Mouse (Mus musculus) forebrain, embryonic 16.5 days (tissue): ENCODE measurements around the gene Ttll1. TPM values are rescaled to one million over a fixed set of nuclear protein-coding genes. Genes with fewer than 3 reads are reported as not detected.
A peak's percentile ranks its signal among the peaks of the same experiment; 100 is the strongest.

Experiments
- ATAC-seq: fragments of 200-750 bp; cut with Nextera tagmentation; 2 replicates; pipeline ENCODE4 v1.8.0; 2017; ENCODE audit warnings: mild to moderate bottlenecking, moderate library complexity
- H3K27ac ChIP-seq: fragments of 300-500 bp; sonication (generic); 2 replicates; pipeline ENCODE4 v1.5.1; 2014; ENCODE audit warnings: low read length, control low read depth
- H3K27me3 ChIP-seq: fragments of 300-500 bp; sonication (generic); replicated peaks from 2 replicates; pipeline ENCODE4 v1.6.1; 2014; ENCODE audit warnings: low read length; ENCODE audit not compliant: control insufficient read depth, insufficient read depth
- H3K36me3 ChIP-seq: fragments of 300-500 bp; sonication (generic); 2 replicates; pipeline ENCODE4 v1.6.1; 2014; ENCODE audit not compliant: control insufficient read depth, insufficient read depth
- H3K4me1 ChIP-seq: fragments of 300-500 bp; sonication (generic); replicated peaks from 2 replicates; pipeline ENCODE4 v1.6.1; 2014; ENCODE audit warnings: low read length; ENCODE audit not compliant: control insufficient read depth, insufficient read depth
- H3K4me2 ChIP-seq: fragments of 300-500 bp; sonication (generic); 2 replicates; pipeline ENCODE4 v1.6.1; 2014; ENCODE audit warnings: mild to moderate bottlenecking, low read length, control low read depth
- H3K4me3 ChIP-seq: fragments of 300-500 bp; sonication (generic); replicated peaks from 2 replicates; pipeline ENCODE4 v1.5.1; 2014; ENCODE audit warnings: mild to moderate bottlenecking, low read length, control low read depth
- H3K9ac ChIP-seq: fragments of 300-500 bp; sonication (generic); replicated peaks from 2 replicates; pipeline ENCODE4 v1.6.1; 2014; ENCODE audit warnings: low read depth, low read length, control low read depth
- H3K9me3 ChIP-seq: fragments of 300-500 bp; sonication (generic); 2 replicates; pipeline ENCODE4 v1.6.1; 2016; ENCODE audit warnings: low read length; ENCODE audit not compliant: control insufficient read depth
- WGBS: fragments of 180-500 bp; shearing (Covaris S2); extraction: QIAGEN DNeasy Blood & Tissue Kit; methylation state at CpG from one replicate; pipeline ENCODE4 v1.1.7; 2014; 5-methylcytosine and 5-hydroxymethylcytosine counted together
- polyA plus RNA-seq: library from polyadenylated mRNA; unstranded; fragments of >200 nt; fragmentation: Nextera tagmentation; extraction: Ambion mirVana; gene quantifications from 2 replicates; pipeline ENCODE4 v1.2.1, GENCODE M21; 2015

Ttll1 gene
- 107 and 114 TPM in 2 replicates for polyA plus RNA-seq

GRCm38 (mm10) chr15:83510805-83511405, at the start of gene Ttll1:
Ttll1 (minus strand) TSS chr15:83510893.
- H3K36me3 ChIP-seq, result no peaks in the 10 kb centered on the region
- H3K9ac ChIP-seq, result peak within 1 kb of the TSS; percentile 67
- peaks cover 23% of the 10 kb centered on the region for H3K4me1 ChIP-seq
- peak; percentile 98 for ATAC-seq
- peak within 1 kb of the TSS; percentile 52 for H3K4me2 ChIP-seq
- WGBS, result 12% methylated on average over 41 of the region's 41 CpGs
- peak within 1 kb of the TSS; percentile 54 for H3K4me3 ChIP-seq
- no peaks in the 10 kb centered on the region for H3K27me3 ChIP-seq
- no peaks in the 10 kb centered on the region for H3K9me3 ChIP-seq
- H3K27ac ChIP-seq, result peak within 1 kb of the TSS; percentile 91

GRCm38 (mm10) chr15:83555161-83555974, 44.7 kb upstream of the Ttll1 start:
- Histone ChIP-seq H3K9me3 (no peaks in the 10 kb centered on the region), H3K27ac (peak overlapping the region; percentile 95), H3K4me2 (peak overlapping the region; percentile 88), H3K4me1 (peaks cover 11% of the 10 kb centered on the region), H3K36me3 (0 out of 2 replicates have a peak, but pooled peaks cover 2% of the 10 kb centered on the region), H3K9ac (peak overlapping the region; percentile 96), H3K27me3 (no peaks in the 10 kb centered on the region), H3K4me3 (peak overlapping the region; percentile 88)
- under 1% methylated on average over 72 of the region's 74 CpGs for WGBS
- peak; percentile 95 for ATAC-seq

GRCm38 (mm10) chr15:83553831-83554230, 43.1 kb upstream of the Ttll1 start:
- Histone ChIP-seq H3K4me2 (no peak overlapping the region), H3K9ac (no peak overlapping the region), H3K9me3 (no peaks in the 10 kb centered on the region), H3K36me3 (0 out of 2 replicates have a peak, but pooled peaks cover 2% of the 10 kb centered on the region), H3K4me1 (peaks cover 11% of the 10 kb centered on the region), H3K4me3 (no peak overlapping the region), H3K27me3 (no peaks in the 10 kb centered on the region), H3K27ac (no peak overlapping the region)
- no peak for ATAC-seq

DNA sequence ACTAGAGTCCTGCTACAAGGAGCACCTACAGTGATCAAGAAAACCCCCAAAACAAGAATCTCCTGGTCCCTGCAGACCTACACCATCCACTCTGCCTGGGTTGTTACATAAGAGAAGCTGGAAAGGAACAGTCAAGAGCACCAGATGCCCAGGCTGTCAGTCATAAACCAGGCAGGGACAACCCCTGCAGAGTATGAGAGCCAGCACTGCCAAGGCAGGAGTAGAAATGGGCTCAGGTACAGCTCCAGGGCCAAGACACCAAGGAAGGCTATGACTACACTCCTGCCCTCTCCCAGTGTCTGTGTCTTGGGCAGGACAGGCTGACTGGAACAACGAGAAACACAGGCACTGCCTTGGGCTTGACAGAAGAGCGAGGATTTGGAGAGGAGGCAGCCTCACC, 39.4 kb upstream of the Ttll1 start:
- H3K27me3 ChIP-seq, result no peaks in the 10 kb centered on the region
- H3K4me3 ChIP-seq, result no peak overlapping the region
- peaks cover 11% of the 10 kb centered on the region for H3K36me3 ChIP-seq
- peaks cover 6% of the 10 kb centered on the region; the same call in 1 of the 2 replicates for H3K4me1 ChIP-seq
- no peaks in the 10 kb centered on the region for H3K9me3 ChIP-seq
- no peak overlapping the region for H3K27ac ChIP-seq
- WGBS, result 81% methylated on average over 2 of the region's 2 CpGs
- no peak for ATAC-seq
- H3K4me2 ChIP-seq, result no peak overlapping the region
- no peak overlapping the region for H3K9ac ChIP-seq

DNA sequence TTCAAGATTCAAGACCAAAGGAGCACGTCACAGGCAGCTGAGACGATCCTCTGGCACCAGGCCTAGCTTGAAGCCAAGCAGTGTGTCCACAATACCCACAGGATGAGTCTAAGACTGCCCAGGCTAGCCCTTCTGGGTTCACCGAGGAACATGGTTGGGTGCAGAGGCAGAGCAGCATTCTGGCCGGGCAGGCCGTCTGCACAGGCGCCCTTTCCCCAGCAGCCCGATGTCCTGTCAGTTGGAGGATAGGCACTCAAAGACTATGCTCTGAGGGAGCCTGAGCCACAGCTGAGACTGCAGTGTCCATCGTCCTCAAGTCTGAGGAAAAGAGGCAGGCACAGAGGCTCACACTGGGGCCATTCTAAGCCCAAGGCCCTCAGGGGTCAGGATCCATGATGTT, 36.5 kb upstream of the Ttll1 start:
- no peaks in the 10 kb centered on the region for H3K4me1 ChIP-seq
- H3K27me3 ChIP-seq, result no peaks in the 10 kb centered on the region
- H3K9me3 ChIP-seq, result no peaks in the 10 kb centered on the region
- peaks cover 11% of the 10 kb centered on the region for H3K36me3 ChIP-seq
- no peak for ATAC-seq
- no peak overlapping the region for H3K27ac ChIP-seq
- 92% methylated on average over 8 of the region's 8 CpGs for WGBS
- H3K9ac ChIP-seq, result no peak overlapping the region
- no peak overlapping the region for H3K4me3 ChIP-seq
- H3K4me2 ChIP-seq, result no peak overlapping the region

DNA sequence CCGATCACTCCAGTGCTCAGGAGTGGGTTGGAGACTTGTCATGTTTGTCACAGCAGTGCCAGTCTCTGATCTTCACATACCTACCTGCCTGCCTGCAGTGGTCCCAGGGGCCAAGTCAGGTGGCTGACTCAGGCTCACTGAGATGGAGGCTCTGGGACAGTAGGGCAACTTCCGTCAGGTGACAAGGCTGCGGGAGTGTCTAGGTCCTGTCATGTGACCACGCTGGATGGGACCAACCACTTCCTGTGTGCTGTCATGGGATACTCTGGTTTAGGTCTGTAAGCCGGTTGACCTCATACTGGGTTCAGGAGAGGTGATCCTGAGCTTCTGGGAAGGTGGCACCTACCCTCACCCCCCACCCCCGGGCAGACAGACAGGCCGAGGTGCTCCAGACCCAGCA, 35.3 kb upstream of the Ttll1 start:
- Histone ChIP-seq H3K9me3 (no peaks in the 10 kb centered on the region), H3K9ac (no peak overlapping the region), H3K4me1 (no peaks in the 10 kb centered on the region), H3K27ac (no peak overlapping the region), H3K36me3 (peaks cover 11% of the 10 kb centered on the region), H3K4me3 (no peak overlapping the region), H3K4me2 (no peak overlapping the region), H3K27me3 (no peaks in the 10 kb centered on the region)
- no peak for ATAC-seq
- 94% methylated on average over 7 of the region's 7 CpGs for WGBS

DNA sequence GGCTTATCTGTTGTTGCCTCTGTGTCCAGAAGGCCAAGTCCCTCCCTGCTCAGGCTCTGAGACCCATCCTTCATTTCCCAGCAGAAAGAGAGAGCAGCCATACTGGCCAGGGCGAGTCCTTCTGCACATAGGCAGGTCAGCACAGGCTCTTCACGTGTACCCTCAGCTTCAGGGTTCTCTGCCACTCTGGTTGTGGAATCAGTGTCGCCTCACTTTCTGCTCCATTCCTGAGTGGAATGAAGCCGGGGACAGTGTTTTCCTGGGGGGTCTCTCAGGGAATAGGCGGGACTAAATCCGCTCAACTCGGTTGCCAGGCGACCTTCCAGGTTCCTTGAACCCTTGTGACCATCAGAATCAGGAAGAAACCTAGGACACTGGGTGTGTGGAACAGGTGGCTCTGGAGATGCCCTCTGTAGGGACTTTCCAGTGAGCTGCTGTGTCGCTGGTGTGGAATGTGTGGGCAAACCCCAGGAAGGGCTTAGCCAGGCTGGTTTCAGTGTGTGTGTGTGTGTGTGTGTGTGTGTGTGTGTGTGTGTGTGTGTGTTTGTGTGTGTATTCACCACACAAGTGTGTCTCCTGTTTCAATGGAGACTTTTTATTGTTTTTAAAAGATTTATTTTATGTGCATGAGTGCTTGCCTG, 31.1 kb upstream of the Ttll1 start:
- WGBS, result 87% methylated on average over 9 of the region's 9 CpGs

GRCm38 (mm10) chr15:83539905-83540304, 29.2 kb upstream of the Ttll1 start:
- no peak overlapping the region for H3K4me3 ChIP-seq
- H3K4me2 ChIP-seq, result no peak overlapping the region
- H3K27ac ChIP-seq, result no peak overlapping the region
- H3K36me3 ChIP-seq, result no peaks in the 10 kb centered on the region
- WGBS, result 71% methylated on average over 4 of the region's 4 CpGs
- H3K9me3 ChIP-seq, result no peaks in the 10 kb centered on the region
- no peaks in the 10 kb centered on the region for H3K27me3 ChIP-seq
- ATAC-seq, result no peak
- no peak overlapping the region for H3K9ac ChIP-seq
- no peaks in the 10 kb centered on the region for H3K4me1 ChIP-seq

More for the DNA sequence above, 31.1 kb upstream of the Ttll1 start:
- Histone ChIP-seq H3K4me2 (no peak overlapping the region), H3K27me3 (no peaks in the 10 kb centered on the region), H3K4me3 (no peak overlapping the region), H3K4me1 (no peaks in the 10 kb centered on the region), H3K9ac (no peak overlapping the region), H3K36me3 (peaks cover 5% of the 10 kb centered on the region; the same call in 1 of the 2 replicates), H3K27ac (no peak overlapping the region), H3K9me3 (no peaks in the 10 kb centered on the region)
- ATAC-seq, result no peak

DNA sequence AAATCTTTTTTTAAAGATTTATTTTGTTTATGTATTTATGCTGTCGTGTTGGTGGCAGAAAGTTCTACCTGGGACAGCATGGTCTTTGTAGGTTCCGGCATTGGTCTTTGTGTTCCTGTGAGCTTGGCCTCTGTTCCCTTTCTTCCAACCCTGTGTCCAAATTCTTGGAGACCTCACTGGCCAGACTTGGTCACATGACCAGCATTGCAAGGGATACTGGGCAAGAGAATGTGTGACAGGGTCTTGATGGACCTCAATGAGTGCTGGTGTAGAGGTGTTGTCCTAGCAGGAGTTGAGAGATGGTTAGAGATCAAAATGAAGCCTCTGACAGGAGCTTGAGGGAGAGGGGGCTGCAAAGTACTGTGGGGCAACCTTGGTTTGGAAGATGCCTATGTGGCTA, 28.2 kb upstream of the Ttll1 start:
- Histone ChIP-seq H3K9me3 (no peaks in the 10 kb centered on the region), H3K4me1 (no peaks in the 10 kb centered on the region), H3K27me3 (no peaks in the 10 kb centered on the region), H3K27ac (no peak overlapping the region), H3K9ac (no peak overlapping the region), H3K4me3 (no peak overlapping the region), H3K4me2 (no peak overlapping the region), H3K36me3 (no peaks in the 10 kb centered on the region)
- ATAC-seq, result no peak
- WGBS, result 95% methylated on average over 2 of the region's 2 CpGs
